Mouse (Mus musculus): ENCODE measurements around the gene Tmem132d. TPM values are rescaled to one million over a fixed set of nuclear protein-coding genes. Genes with fewer than 3 reads are reported as not detected.
"Not testable (repeated sequence)": the region's sequence is repeated elsewhere in the genome, so short reads cannot be mapped to it uniquely, and the experiment has no call there.

Gene Tmem132d
- polyA plus RNA-seq, 1 experiment: 2.4 TPM

- no peak for DNase-seq
- no peaks in the 10 kb centered on the region; the same call in 1 of the 2 replicates for H3K27me3 ChIP-seq (ENCODE audit: control insufficient read depth, insufficient read depth, low read length)
- TF ChIP-seq CTCF (IDR thresholded peaks at IDR 0.05; ENCODE audit: borderline replicate concordance, insufficient read depth, low read depth, low read length): no peak
- no peak for TF ChIP-seq POLR2A (IDR thresholded peaks at IDR 0.05; ENCODE audit: borderline replicate concordance, insufficient read depth, low read length)
- H3K27ac ChIP-seq (ENCODE audit: insufficient read depth, low read length): no peak overlapping the region
- no peak overlapping the region for H3K4me3 ChIP-seq (replicated peaks; ENCODE audit: insufficient read depth, low read depth, low read length)
- WGBS: 50% methylated on average over 6 of the region's 6 CpGs
- H3K4me1 ChIP-seq (ENCODE audit: control insufficient read depth, insufficient read depth, low read length): no peaks in the 10 kb centered on the region
These were observed 480.1 kb downstream of the Tmem132d start for GRCm38 (mm10) chr5:127952800-127953199.

- H3K4me1 ChIP-seq (ENCODE audit: control insufficient read depth, insufficient read depth, low read length): no peaks in the 10 kb centered on the region
- no peak for DNase-seq
- no peak for TF ChIP-seq CTCF (IDR thresholded peaks at IDR 0.05; ENCODE audit: borderline replicate concordance, insufficient read depth, low read depth, low read length)
- TF ChIP-seq POLR2A (IDR thresholded peaks at IDR 0.05; ENCODE audit: borderline replicate concordance, insufficient read depth, low read length): no peak
- WGBS: 74% methylated on average over 4 of the region's 4 CpGs
- no peak overlapping the region for H3K27ac ChIP-seq (ENCODE audit: insufficient read depth, low read length)
- no peak overlapping the region for H3K4me3 ChIP-seq (replicated peaks; ENCODE audit: insufficient read depth, low read depth, low read length)
- H3K27me3 ChIP-seq (ENCODE audit: control insufficient read depth, insufficient read depth, low read length): no peaks in the 10 kb centered on the region; the same call in 1 of the 2 replicates
These were observed 482.3 kb downstream of the Tmem132d start for GRCm38 (mm10) chr5:127950574-127950973.

- H3K4me1 ChIP-seq (ENCODE audit: control insufficient read depth, insufficient read depth, low read length): no peaks in the 10 kb centered on the region
- no peak for DNase-seq
- H3K27me3 ChIP-seq (ENCODE audit: control insufficient read depth, insufficient read depth, low read length): no peaks in the 10 kb centered on the region
- WGBS: 43% methylated on average over 8 of the region's 8 CpGs
- TF ChIP-seq CTCF (IDR thresholded peaks at IDR 0.05; ENCODE audit: borderline replicate concordance, insufficient read depth, low read depth, low read length) (peak; percentile 36), POLR2A (IDR thresholded peaks at IDR 0.05; ENCODE audit: borderline replicate concordance, insufficient read depth, low read length) (no peak)
- H3K27ac ChIP-seq (ENCODE audit: insufficient read depth, low read length): no peak overlapping the region
- H3K4me3 ChIP-seq (replicated peaks; ENCODE audit: insufficient read depth, low read depth, low read length): no peak overlapping the region
These were observed 485.6 kb downstream of the Tmem132d start for GRCm38 (mm10) chr5:127947275-127947674.

- not testable (repeated sequence) for H3K27me3 ChIP-seq (ENCODE audit: control insufficient read depth, insufficient read depth, low read length); DNase-seq; H3K4me1 ChIP-seq (ENCODE audit: control insufficient read depth, insufficient read depth, low read length); H3K4me3 ChIP-seq (replicated peaks; ENCODE audit: insufficient read depth, low read depth, low read length); H3K27ac ChIP-seq (ENCODE audit: insufficient read depth, low read length)
- 79% methylated on average over 3 of the region's 3 CpGs for WGBS
These were observed 490.7 kb downstream of the Tmem132d start for GRCm38 (mm10) chr5:127942171-127942570.

GRCm38 (mm10) chr5:127937914-127938313 lies 495.0 kb downstream of the Tmem132d start:
- H3K27me3 ChIP-seq (ENCODE audit: control insufficient read depth, insufficient read depth, low read length): no peaks in the 10 kb centered on the region
- 80% methylated on average over 3 of the region's 3 CpGs for WGBS
- no peak for DNase-seq
- no peak for TF ChIP-seq CTCF (IDR thresholded peaks at IDR 0.05; ENCODE audit: borderline replicate concordance, insufficient read depth, low read depth, low read length)
- TF ChIP-seq POLR2A (IDR thresholded peaks at IDR 0.05; ENCODE audit: borderline replicate concordance, insufficient read depth, low read length): no peak
- H3K27ac ChIP-seq (ENCODE audit: insufficient read depth, low read length): no peak overlapping the region
- H3K4me1 ChIP-seq (ENCODE audit: control insufficient read depth, insufficient read depth, low read length): no peaks in the 10 kb centered on the region
- no peak overlapping the region for H3K4me3 ChIP-seq (replicated peaks; ENCODE audit: insufficient read depth, low read depth, low read length)

- 51% methylated on average over 14 of the region's 14 CpGs for WGBS
- no peak overlapping the region for H3K27ac ChIP-seq (ENCODE audit: insufficient read depth, low read length)
- H3K27me3 ChIP-seq (ENCODE audit: control insufficient read depth, insufficient read depth, low read length): no peaks in the 10 kb centered on the region; the same call in 1 of the 2 replicates
- no peaks in the 10 kb centered on the region for H3K4me1 ChIP-seq (ENCODE audit: control insufficient read depth, insufficient read depth, low read length)
- H3K4me3 ChIP-seq (replicated peaks; ENCODE audit: insufficient read depth, low read depth, low read length): no peak overlapping the region
- DNase-seq: no peak
- TF ChIP-seq POLR2A (IDR thresholded peaks at IDR 0.05; ENCODE audit: borderline replicate concordance, insufficient read depth, low read length) (no peak), CTCF (IDR thresholded peaks at IDR 0.05; ENCODE audit: borderline replicate concordance, insufficient read depth, low read depth, low read length) (no peak)
These were observed 503.2 kb downstream of the Tmem132d start for GRCm38 (mm10) chr5:127929687-127930086.

- Histone ChIP-seq H3K27me3 (ENCODE audit: control insufficient read depth, insufficient read depth, low read length) (no peaks in the 10 kb centered on the region; the same call in 1 of the 2 replicates), H3K27ac (ENCODE audit: insufficient read depth, low read length) (no peak overlapping the region), H3K4me3 (replicated peaks; ENCODE audit: insufficient read depth, low read depth, low read length) (no peak overlapping the region), H3K4me1 (ENCODE audit: control insufficient read depth, insufficient read depth, low read length) (no peaks in the 10 kb centered on the region)
- TF ChIP-seq POLR2A (IDR thresholded peaks at IDR 0.05; ENCODE audit: borderline replicate concordance, insufficient read depth, low read length) (no peak), CTCF (IDR thresholded peaks at IDR 0.05; ENCODE audit: borderline replicate concordance, insufficient read depth, low read depth, low read length) (no peak)
- DNase-seq: no peak
- 87% methylated on average over 2 of the region's 2 CpGs for WGBS
These were observed 506.2 kb downstream of the Tmem132d start for GRCm38 (mm10) chr5:127926686-127927085.

- 11% methylated on average over 3 of the region's 3 CpGs for WGBS
- no peak for TF ChIP-seq CTCF (IDR thresholded peaks at IDR 0.05; ENCODE audit: borderline replicate concordance, insufficient read depth, low read depth, low read length)
- TF ChIP-seq POLR2A (IDR thresholded peaks at IDR 0.05; ENCODE audit: borderline replicate concordance, insufficient read depth, low read length): no peak
- DNase-seq: no peak
- Histone ChIP-seq H3K27ac (ENCODE audit: insufficient read depth, low read length) (no peak overlapping the region), H3K4me1 (ENCODE audit: control insufficient read depth, insufficient read depth, low read length) (no peaks in the 10 kb centered on the region), H3K4me3 (replicated peaks; ENCODE audit: insufficient read depth, low read depth, low read length) (no peak overlapping the region), H3K27me3 (ENCODE audit: control insufficient read depth, insufficient read depth, low read length) (no peaks in the 10 kb centered on the region; the same call in 1 of the 2 replicates)
These were observed 508.8 kb downstream of the Tmem132d start for GRCm38 (mm10) chr5:127924106-127924505.
